Mouse (Mus musculus): ENCODE results near the gene Hist1h2ak.
"Not testable (repeated sequence)": the region's sequence is repeated elsewhere in the genome, so short reads cannot be mapped to it uniquely, and the experiment has no call there.

- not testable (repeated sequence) for TF ChIP-seq CTCF (conservative IDR thresholded peaks at IDR 0.05 in 1 of 2, IDR thresholded peaks at IDR 0.05 in 1 of 2; ENCODE audit: low read depth in 2 of 2, low read length in 2 of 2); EP300 (IDR thresholded peaks at IDR 0.05; ENCODE audit: low read length)
- peak; percentile 58; the same call in 1 of the 2 replicates for TF ChIP-seq MEF2A (IDR thresholded peaks at IDR 0.05; ENCODE audit: borderline replicate concordance, low read depth, low read length)
These were observed at the start of gene Hist1h2ak, which contains the start of gene Hist1h2bn for GRCm38 (mm10) chr13:21753524-21754285.

All from CH12.LX (cell line).